Mouse (Mus musculus) heart, embryonic 10.5 days (tissue): Measurements from ENCODE around the gene Gm30191. TPM values are rescaled to one million over a fixed set of nuclear protein-coding genes. Genes with fewer than 3 reads are reported as not detected.

Experiments
- DNase-seq: peaks from one replicate; pipeline ENCODE4 v3.0.0-alpha.2; 2017; ENCODE audit warnings: low spot score
- H3K27ac ChIP-seq: fragments of 300-500 bp; sonication (generic); 2 replicates; pipeline ENCODE4 v1.5.1; 2016; ENCODE audit warnings: mild to moderate bottlenecking
- H3K27me3 ChIP-seq: fragments of 300-500 bp; sonication (generic); 2 replicates; pipeline ENCODE4 v1.6.1; 2016; ENCODE audit warnings: mild to moderate bottlenecking; ENCODE audit not compliant: poor library complexity, insufficient read depth, severe bottlenecking
- H3K36me3 ChIP-seq: fragments of 300-500 bp; sonication (generic); 2 replicates; pipeline ENCODE4 v1.6.1; 2016; ENCODE audit warnings: mild to moderate bottlenecking, moderate library complexity
- H3K4me1 ChIP-seq: fragments of 300-500 bp; sonication (generic); 2 replicates; pipeline ENCODE4 v1.6.1; 2016; ENCODE audit warnings: mild to moderate bottlenecking
- H3K4me3 ChIP-seq: fragments of 300-500 bp; sonication (generic); 2 replicates; pipeline ENCODE4 v1.5.1; 2016; ENCODE audit warnings: mild to moderate bottlenecking, moderate library complexity
- H3K9me3 ChIP-seq: fragments of 300-500 bp; sonication (generic); 2 replicates; pipeline ENCODE4 v1.6.1; 2016; ENCODE audit warnings: mild to moderate bottlenecking, moderate library complexity
- WGBS: fragments of 180-500 bp; shearing (Covaris S2); methylation state at CpG from one replicate; pipeline ENCODE4 v1.1.7; 2016; 5-methylcytosine and 5-hydroxymethylcytosine counted together
- polyA plus RNA-seq: library from polyadenylated mRNA; unstranded; fragments of >200 nt; fragmentation: Nextera tagmentation; extraction: Ambion mirVana; gene quantifications from 2 replicates; pipeline ENCODE4 v1.2.1, GENCODE M21; 2016

Gm30191 gene
- not detected in 2 replicates for polyA plus RNA-seq

DNA sequence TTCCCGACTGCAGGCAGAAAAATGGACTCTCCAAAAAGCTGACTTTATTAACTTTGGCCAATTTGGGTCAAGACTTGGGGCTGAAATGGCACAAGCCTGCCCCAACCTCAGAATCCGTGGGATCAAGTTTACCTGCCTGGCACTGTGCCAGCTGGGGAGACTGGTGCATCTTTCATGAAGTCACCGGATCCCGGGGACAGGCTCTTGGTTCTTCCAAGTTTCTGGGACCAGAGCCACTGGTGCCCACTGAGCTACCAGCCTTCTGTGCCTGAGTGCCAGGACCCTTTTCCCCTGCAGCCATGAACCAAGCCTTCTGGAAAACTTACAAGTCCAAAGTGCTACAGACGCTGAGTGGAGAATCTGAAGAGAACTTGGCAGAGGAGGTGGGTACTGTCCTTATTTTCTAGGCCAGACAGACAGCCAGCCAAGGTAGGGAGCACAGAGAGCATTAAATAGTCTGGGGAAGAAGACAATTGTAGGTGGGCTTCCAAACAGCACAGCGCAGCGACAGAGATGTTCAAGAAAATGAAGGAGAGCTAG, at the start of gene Gm30191:
Gene Gm30191 (plus strand): TSS at position 217 of the 540 bp plus-strand sequence.
- 71% methylated on average over 7 of the region's 7 CpGs for WGBS
- H3K4me1 ChIP-seq, result peaks cover 52% of the 10 kb centered on the region
- peaks cover 10% of the 10 kb centered on the region; the same call in 1 of the 2 replicates for H3K36me3 ChIP-seq
- no peaks in the 10 kb centered on the region for H3K9me3 ChIP-seq
- H3K4me3 ChIP-seq, result peak within 1 kb of the TSS; percentile 98
- no peak for DNase-seq
- peak within 1 kb of the TSS; percentile 89 for H3K27ac ChIP-seq
- H3K27me3 ChIP-seq, result peaks cover 57% of the 10 kb centered on the region

DNA sequence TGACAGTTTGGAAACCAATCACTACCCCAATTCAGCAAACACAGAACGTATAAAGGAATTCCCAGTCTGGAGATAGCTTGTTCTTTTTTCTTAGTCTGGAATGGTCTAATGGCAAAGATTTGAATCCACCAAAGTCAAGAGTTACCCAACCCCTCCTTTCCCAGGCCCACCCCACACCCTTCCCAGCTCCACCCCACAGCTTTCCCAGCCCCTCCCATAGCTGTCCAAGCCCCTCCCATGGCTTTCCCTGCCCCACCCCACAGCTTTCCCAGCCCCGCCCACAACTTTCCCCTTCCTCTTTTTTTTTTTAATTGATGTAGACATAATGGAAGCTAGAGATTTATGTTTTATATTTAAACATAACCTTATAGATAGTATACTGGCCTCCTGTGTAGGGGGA, 47.4 kb upstream of the Gm30191 start:
- H3K27me3 ChIP-seq, result no peaks in the 10 kb centered on the region
- H3K27ac ChIP-seq, result no peak overlapping the region
- H3K9me3 ChIP-seq, result no peaks in the 10 kb centered on the region
- no peak for DNase-seq
- no peaks in the 10 kb centered on the region for H3K36me3 ChIP-seq
- 82% methylated on average over 2 of the region's 2 CpGs for WGBS
- no peaks in the 10 kb centered on the region for H3K4me1 ChIP-seq
- no peak overlapping the region for H3K4me3 ChIP-seq

DNA sequence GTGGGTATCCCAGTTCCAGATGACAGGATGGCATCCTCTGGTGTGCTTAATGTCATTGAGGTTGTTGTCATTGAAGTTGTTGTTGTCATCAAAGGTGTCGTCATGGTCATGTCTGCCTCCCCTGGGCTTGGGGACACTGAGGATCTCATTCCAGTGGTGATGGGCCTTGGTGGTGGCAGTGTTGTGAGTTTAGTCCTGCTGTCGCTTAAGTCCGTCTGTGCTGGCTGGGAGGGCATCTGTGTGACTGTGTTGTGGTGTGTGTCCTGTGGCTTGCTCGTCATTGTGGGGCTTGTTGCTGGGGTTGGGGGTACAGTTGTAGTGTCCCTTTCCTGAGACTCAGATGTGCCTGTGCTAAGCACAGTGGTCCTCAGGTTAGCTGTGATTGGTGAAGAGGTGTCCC, 43.8 kb upstream of the Gm30191 start, which contains the start of gene Gm7534:
Gene Gm7534 (minus strand): TSS at position 101 of the 400 bp plus-strand sequence.
- no peak within 1 kb of the TSS for H3K27ac ChIP-seq
- WGBS, result 87% methylated on average over 4 of the region's 4 CpGs
- no peaks in the 10 kb centered on the region for H3K36me3 ChIP-seq
- no peaks in the 10 kb centered on the region for H3K4me1 ChIP-seq
- no peak within 1 kb of the TSS for H3K4me3 ChIP-seq
- H3K27me3 ChIP-seq, result no peaks in the 10 kb centered on the region
- no peaks in the 10 kb centered on the region for H3K9me3 ChIP-seq
- no peak for DNase-seq

DNA sequence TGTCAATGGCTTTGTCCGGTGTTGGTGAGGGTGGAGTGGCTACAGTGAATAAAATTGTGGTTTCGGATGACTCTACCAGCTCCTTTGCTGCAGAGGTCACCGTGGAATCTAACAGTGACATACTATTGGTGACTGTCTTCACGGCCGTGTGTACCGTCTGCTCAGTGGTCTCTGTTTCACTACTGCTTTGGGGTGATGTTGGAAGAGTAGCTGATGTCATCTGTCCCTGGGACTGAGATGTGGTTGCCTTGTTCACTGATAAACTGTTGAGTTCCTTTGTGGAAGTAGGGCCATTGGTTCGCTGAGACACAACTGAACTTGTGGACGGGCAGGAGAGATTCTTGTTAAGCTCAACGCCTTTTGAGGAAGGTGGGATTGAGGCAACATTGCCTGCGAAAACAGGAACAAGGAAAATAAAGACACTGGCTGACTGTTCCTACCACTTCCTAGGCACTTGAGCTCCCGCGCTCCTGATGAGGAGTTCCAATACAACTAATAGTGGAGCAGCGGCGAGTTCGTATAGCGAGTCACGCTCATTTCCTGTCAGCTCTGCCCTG, 43.3 kb upstream of the Gm30191 start:
- Histone ChIP-seq H3K27ac (no peak overlapping the region), H3K27me3 (no peaks in the 10 kb centered on the region), H3K4me1 (peaks cover under 1% of the 10 kb centered on the region), H3K4me3 (no peak overlapping the region), H3K36me3 (no peaks in the 10 kb centered on the region), H3K9me3 (no peaks in the 10 kb centered on the region)
- no peak for DNase-seq
- 75% methylated on average over 17 of the region's 17 CpGs for WGBS

DNA sequence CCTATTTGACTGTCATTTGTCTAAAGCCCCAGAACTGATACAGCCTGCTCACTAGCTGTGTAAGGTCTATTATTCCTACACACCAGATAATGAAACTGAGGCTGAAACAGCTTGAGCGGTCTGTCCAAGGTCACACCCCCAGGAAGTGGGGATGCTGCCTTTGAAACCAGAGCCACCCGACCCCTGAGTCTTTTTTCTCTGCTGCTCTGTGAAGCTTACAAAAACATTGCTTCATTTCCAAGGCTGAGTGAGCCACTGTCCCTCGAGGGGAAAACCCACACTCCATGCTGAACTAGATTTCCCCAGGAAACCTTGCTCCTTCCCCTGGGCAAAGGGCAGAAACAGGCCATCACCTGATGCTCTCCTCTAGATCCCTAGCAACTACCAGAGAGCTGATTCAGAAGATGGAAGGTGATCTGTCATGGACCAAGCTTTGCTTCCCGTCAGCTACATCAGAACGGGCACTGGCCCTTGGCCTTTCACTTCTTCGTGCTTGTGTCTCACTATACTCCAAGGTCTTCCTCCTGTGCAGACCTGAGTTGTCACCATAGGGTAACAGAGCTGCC, 40.2 kb upstream of the Gm30191 start:
- WGBS, result 53% methylated on average over 6 of the region's 6 CpGs

DNA sequence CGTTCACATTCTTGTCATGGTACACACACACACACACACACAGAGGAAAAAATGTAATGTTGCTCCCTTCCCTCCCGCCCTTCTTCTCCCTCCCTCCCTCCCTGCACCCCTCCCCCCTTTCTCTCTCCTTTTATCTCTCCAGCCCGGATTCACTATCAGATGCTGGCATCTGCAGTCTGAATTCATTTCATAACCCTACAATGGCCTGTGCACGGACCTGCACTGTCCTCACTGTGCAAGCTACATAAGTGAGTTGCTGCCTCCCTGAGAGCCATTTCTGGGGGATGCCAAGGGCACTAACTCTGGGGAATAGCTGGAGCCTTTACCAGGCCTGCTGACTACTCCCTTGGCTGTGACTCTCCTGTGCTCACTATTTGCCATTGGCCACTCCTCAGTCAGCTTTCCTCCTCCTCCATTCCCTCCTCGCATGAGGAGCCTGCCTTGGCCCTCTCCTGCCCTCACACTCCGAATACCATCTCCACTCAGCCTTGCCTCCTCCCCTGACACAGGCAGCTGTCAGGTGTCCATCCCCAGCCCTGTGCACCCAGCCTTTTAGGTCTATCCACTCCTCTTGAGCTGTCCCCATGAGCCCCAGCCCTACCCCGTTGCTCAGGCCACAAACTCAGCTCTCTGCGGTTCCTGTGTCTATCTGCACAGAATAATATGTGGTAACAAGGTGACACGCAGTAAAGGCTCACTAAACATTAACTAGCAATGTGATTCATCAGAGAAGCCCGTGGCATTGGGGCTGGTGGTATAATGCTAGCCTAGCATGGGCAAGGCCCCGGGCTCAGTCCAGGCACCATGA, 23.7 kb upstream of the Gm30191 start:
- 61% methylated on average over 11 of the region's 11 CpGs for WGBS

More for the DNA sequence above, 40.2 kb upstream of the Gm30191 start:
- no peaks in the 10 kb centered on the region for H3K27me3 ChIP-seq
- no peaks in the 10 kb centered on the region for H3K36me3 ChIP-seq
- no peak for DNase-seq
- H3K9me3 ChIP-seq, result no peaks in the 10 kb centered on the region
- H3K4me1 ChIP-seq, result peaks cover 10% of the 10 kb centered on the region
- no peak overlapping the region for H3K4me3 ChIP-seq
- H3K27ac ChIP-seq, result no peak overlapping the region

DNA sequence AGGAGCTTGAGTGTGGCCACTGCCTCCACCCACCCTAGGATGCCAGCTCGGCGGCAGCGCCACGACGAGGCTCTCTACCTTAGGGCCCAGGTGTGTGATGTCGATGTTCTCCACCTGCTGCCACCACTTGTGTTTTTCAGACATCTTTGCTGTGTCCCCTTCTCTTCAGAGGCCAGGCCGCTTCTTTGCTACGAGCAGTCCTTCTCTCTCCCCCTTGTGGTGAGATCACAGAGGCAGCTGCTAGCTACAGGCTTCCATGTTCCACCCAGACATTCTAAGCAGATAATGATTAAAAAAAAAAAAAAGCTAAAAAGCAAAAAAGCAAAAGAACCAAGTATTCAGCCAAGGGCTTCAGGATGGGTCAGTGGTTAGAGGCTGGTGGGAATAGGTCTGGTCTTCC, 19.5 kb upstream of the Gm30191 start, which contains the start of gene Catsper4:
Gene Catsper4 (minus strand): TSS at position 190 of the 400 bp plus-strand sequence.
- H3K27me3 ChIP-seq, result peaks cover 8% of the 10 kb centered on the region
- no peaks in the 10 kb centered on the region for H3K9me3 ChIP-seq
- no peak within 1 kb of the TSS for H3K27ac ChIP-seq
- peaks cover 10% of the 10 kb centered on the region for H3K4me1 ChIP-seq
- H3K4me3 ChIP-seq, result no peak within 1 kb of the TSS
- no peak for DNase-seq
- WGBS, result 72% methylated on average over 8 of the region's 8 CpGs
- no peaks in the 10 kb centered on the region for H3K36me3 ChIP-seq

More for the DNA sequence above, 23.7 kb upstream of the Gm30191 start:
- 0 out of 2 replicates have a peak, but pooled peaks cover 4% of the 10 kb centered on the region for H3K27me3 ChIP-seq
- no peak for DNase-seq
- no peak overlapping the region for H3K4me3 ChIP-seq
- no peaks in the 10 kb centered on the region for H3K9me3 ChIP-seq
- no peaks in the 10 kb centered on the region for H3K36me3 ChIP-seq
- H3K27ac ChIP-seq, result no peak overlapping the region; the same call in 1 of the 2 replicates
- H3K4me1 ChIP-seq, result 0 out of 2 replicates have a peak, but pooled peaks cover 9% of the 10 kb centered on the region

DNA sequence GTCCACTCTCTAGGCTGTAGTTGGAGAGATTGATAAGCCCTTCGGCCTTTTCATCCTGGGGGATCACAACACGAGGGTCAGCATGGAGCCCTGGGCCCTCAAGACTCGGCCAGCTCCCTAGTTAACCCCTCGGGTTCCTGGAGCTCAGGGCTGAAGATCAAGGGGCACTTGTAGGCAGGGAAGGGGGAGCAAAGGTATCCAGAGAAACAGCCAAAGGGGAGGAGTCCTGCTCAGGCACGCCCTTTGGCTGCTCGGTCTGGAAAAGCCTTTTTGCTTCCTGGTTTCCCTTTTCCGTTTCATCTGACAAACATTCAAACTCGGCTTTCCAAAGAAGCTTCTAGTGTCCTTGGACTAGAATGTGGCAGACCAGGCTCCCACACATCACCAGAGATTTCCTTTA, 16.3 kb upstream of the Gm30191 start:
- Histone ChIP-seq H3K4me1 (peaks cover 8% of the 10 kb centered on the region), H3K36me3 (no peaks in the 10 kb centered on the region), H3K27ac (no peak overlapping the region), H3K4me3 (no peak overlapping the region), H3K27me3 (peaks cover 38% of the 10 kb centered on the region), H3K9me3 (no peaks in the 10 kb centered on the region)
- no peak for DNase-seq
- 22% methylated on average over 8 of the region's 8 CpGs for WGBS

DNA sequence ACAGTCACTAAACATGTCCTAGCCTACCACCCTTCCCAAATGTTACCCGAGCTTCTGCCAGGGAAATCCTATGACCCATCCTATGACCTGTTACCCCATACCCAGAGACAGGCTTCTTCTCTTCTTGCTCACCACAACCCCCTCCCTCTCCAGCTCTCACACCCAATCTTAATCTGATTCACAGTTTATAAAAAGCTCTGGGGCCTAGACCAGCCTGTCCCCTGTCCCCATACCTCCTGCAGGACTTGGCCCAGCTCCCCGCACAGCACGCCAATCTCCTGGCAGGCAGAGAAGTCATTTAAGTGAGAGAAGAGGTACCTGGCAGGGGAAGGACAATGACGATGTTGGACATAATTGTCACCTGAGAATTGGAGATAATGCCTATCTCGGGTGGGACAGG, 11.9 kb upstream of the Gm30191 start:
- no peak for DNase-seq
- 71% methylated on average over 5 of the region's 5 CpGs for WGBS
- Histone ChIP-seq H3K27me3 (peaks cover 68% of the 10 kb centered on the region), H3K36me3 (no peaks in the 10 kb centered on the region), H3K9me3 (no peaks in the 10 kb centered on the region), H3K27ac (no peak overlapping the region), H3K4me3 (no peak overlapping the region), H3K4me1 (peaks cover 24% of the 10 kb centered on the region)

DNA sequence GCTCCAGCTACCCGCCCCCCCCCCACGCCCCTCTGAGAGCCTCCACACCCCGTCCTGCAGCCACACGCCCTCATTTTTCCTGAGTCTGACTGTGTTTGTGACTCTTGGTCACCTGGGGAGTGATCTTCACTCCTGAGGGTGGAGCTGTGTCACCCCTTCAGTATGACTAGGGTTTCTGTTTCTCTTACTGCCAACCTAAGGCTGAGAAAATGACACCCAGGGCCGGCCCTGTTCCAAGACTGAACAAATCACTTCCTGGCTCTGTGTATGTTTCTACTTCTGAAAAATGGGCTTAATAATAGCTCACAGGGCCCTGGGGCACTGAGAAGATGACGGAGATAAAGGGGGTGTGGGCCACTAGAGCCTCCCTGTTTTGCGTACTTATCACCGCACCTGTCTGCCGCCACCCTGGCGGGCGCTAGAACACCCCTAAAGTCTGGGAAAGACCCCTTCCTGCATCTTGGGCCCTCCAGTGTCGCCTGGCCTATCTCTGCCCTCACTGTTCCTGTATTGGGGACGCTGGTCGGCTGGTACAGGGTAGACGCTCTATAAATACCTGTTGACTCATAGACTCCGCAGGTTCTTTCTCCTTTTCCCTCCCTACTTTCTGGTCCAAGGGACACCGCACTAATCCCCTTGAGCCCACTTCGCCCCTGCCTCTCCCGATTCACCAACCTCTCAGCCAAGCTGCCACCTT, 9.0 kb upstream of the Gm30191 start:
- Histone ChIP-seq H3K4me1 (peaks cover 20% of the 10 kb centered on the region), H3K27me3 (peaks cover 60% of the 10 kb centered on the region), H3K9me3 (no peaks in the 10 kb centered on the region), H3K36me3 (no peaks in the 10 kb centered on the region), H3K27ac (peak overlapping the region; percentile 74), H3K4me3 (peak overlapping the region; percentile 59)
- no peak for DNase-seq
- WGBS, result 12% methylated on average over 18 of the region's 19 CpGs

DNA sequence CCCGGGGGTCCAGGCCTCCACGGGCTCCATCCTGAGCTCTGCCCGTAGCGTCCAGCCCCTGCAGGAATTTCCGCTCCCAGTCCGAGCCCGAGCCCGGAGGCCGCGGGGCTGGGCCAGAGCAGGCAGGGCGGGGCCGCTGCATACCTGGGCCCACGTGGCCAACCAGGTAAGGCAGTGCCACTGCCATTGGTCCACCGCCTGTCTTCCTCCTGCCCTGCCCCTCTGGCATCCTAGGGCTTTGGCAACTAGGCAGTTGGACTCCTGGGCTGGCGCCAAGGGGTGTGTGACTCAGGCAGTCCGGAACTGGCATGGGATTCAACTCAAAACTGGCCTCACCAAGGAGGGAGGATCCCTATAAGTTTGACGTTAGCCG, 8.5 kb upstream of the Gm30191 start, which contains the start of gene Cnksr1:
Gene Cnksr1 (minus strand): TSS at position 121 of the 373 bp plus-strand sequence.
- Histone ChIP-seq H3K27ac (peak within 1 kb of the TSS; percentile 74), H3K4me3 (peak within 1 kb of the TSS; percentile 59), H3K36me3 (no peaks in the 10 kb centered on the region), H3K9me3 (no peaks in the 10 kb centered on the region), H3K27me3 (peaks cover 54% of the 10 kb centered on the region), H3K4me1 (peaks cover 20% of the 10 kb centered on the region)
- DNase-seq, result no peak
- WGBS, result 1% methylated on average over 18 of the region's 18 CpGs

DNA sequence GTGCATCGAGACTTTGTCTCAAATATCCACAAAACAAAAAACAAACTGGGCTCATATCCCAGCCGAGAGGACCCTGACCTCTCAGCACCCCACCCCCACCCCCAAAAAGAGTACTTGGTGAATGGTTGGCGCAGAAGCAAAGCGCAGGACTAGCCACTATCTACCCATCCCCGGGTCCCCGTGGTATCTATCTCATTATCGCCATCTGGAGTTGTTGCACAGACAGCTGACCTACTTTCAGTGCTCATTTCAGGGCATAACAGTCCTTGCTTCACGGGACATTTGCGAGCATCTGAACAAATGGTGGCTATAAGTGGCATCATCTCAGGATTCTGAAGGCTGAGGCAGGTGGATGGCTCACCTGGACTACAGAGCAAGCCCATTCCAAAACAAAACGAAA, 8.0 kb upstream of the Gm30191 start:
- H3K27ac ChIP-seq, result no peak overlapping the region
- peaks cover 4% of the 10 kb centered on the region; the same call in 1 of the 2 replicates for H3K36me3 ChIP-seq
- no peaks in the 10 kb centered on the region for H3K9me3 ChIP-seq
- peak overlapping the region; percentile 59 for H3K4me3 ChIP-seq
- peaks cover 24% of the 10 kb centered on the region for H3K4me1 ChIP-seq
- H3K27me3 ChIP-seq, result peaks cover 50% of the 10 kb centered on the region
- WGBS, result 12% methylated on average over 10 of the region's 10 CpGs
- no peak for DNase-seq
